Mouse (Mus musculus): Measurements from ENCODE around the gene Tm9sf1.
A peak's percentile ranks its signal among the peaks of the same experiment; 100 is the strongest.

The Tm9sf1 gene

DNA sequence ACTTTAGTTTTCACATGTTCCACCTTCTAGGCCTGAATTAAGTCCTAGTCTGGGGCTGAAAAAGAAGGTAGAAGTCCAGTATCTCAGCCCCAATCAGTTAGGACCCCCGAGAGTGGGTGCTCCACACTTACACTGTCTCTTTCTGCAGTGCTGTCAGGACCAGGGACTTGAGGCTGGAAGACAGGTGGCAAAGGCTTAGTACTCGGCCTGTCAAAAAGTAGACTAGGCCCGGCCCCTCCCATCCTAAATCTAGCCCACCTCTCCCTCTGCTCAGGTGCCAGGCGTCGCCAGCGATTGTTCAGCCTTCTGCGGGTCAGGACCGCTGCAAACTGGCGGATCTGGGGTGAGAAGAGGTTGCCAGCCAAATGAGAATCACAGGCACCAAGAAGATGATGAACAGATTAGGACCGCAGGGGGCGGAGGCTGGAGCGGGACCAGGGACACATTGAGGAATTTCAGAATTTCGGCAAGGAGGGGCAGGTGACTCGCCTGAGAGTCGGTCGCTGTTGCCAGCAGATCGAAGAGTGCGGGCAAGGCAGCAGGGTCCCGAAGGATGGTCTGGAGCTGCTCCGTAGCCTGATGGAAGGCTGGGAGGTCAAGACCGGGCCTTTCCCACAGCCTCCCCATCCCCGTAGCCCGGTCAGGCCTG lies 8.6 kb downstream of the Tm9sf1 start:
- DNase-seq (ENCODE audit: low read depth, low spot score) = no peak

DNA sequence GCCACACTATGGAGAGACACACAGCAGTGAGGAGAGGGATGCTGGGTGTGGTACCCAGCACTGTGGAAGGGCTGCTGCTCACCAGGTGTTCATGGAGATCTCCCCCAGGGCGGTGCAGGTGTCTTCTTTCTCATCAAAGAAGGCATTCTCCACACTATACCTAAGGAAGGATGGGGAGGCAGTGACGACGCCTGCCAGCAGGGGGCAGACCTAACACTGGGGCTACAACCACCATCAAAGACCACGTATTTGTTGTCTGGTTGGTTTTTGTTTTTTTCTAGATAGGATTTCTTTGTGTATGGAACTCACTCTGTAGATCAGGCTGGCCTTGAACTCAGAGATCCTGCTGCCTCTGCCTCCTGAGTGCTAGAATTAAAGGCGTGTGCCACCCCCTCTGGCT lies 14.3 kb downstream of the Tm9sf1 start:
- no peak for DNase-seq (ENCODE audit: low read depth, low spot score)

DNA sequence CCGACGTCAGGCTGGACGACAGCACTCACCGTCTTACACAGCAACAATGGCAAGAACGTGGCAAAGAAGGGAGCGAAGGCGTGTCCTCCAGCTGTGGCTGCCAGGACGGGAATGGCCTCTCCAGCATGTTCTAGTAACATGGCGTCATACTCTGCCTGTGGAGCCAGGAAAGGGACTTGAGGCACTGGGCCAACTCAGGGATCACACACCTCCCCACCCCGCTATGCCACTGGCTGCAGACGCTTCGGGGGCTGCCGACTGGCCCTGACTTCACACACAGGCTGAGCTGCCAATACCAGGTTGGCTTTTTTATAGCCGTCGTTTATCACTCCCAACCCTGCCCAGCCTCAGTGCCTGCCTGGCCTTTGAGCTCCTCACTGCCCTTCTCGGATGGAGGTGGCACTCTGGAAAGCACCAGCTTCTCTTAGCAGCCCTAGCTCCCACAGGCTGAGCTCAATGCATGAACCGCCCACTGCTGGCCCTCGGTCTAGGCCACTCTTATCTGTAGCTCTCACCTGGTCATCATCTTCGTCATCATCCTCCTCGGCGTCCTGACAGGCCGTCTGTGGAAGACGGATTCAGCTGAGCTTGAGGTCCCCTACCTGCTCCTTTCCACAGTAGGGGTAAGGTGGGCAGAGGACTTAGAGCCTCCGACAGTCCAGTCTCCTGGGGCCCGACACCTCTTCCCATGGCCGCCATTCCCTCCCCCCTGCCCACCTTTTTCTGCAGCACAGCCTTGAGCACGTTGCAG lies 15.4 kb downstream of the Tm9sf1 start:
- DNase-seq (ENCODE audit: low read depth, low spot score) = no peak

- DNase-seq (ENCODE audit: low read depth, low spot score) = no peak
These were observed 25.0 kb downstream of the Tm9sf1 start for GRCm38 (mm10) chr14:55618486-55619195.

GRCm38 (mm10) chr14:55617822-55618221 lies 25.8 kb downstream of the Tm9sf1 start, which contains the start of gene Rec8:
Rec8 (plus strand) TSS chr14:55618037.
- no peak for DNase-seq (ENCODE audit: low read depth, low spot score)

GRCm38 (mm10) chr14:55616844-55617243 lies 26.8 kb downstream of the Tm9sf1 start:
- no peak for DNase-seq (ENCODE audit: low read depth, low spot score)

GRCm38 (mm10) chr14:55615876-55616275 lies 27.7 kb downstream of the Tm9sf1 start:
- no peak for DNase-seq (ENCODE audit: low read depth, low spot score)

DNA sequence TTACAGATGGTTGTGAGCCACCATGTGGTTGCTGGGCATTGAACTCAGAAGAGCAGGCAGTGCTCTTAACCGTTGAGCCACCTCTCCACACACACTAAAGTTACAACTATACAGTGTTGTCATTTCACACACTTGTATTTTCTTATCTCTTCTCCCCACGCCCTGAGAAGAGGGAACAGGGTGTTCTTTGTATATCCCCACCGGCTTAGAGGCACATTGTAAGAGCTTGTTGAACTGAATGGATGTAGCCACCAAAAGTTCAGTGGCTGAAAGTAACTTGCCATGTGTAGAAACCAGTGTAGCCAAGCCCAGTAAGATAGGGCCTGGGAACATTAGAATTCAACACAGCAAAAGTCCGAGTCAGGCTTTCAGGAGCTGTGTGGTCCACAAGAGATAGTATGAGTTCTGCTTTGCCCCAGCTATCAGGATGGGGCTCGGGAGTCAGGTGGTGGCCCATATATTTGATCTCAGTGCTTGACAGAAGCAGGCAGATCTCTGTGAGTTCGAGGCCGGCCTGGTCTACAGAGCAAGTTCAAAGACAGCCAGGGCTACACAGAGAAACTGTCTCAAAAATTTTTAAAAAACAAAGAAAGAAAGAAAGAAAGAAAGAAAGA lies 28.9 kb downstream of the Tm9sf1 start:
- no peak for DNase-seq (ENCODE audit: low read depth, low spot score)

DNA sequence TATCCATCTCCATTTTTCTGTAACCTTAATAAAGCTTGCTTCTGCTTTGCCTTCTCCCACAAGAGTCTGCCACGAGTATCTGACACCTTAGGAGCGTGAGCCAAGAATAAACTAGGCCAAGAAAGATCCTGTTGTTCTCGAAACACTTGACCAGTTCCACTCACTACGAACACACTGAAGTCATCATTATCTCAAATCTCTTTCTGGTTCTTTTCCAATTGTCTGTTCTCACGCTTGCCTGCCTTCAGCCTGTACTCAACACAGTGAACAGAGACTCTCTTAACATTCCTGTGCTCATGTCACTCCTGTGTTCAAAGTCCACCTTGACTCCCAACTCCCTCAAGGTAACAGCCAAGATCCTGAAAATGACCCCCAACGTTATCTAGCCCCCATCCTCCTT lies 30.3 kb downstream of the Tm9sf1 start:
- no peak for DNase-seq (ENCODE audit: low read depth, low spot score)

- DNase-seq (ENCODE audit: low read depth, low spot score) = no peak
These were observed 35.3 kb downstream of the Tm9sf1 start for GRCm38 (mm10) chr14:55608339-55608738.

GRCm38 (mm10) chr14:55605743-55606459 lies 37.7 kb downstream of the Tm9sf1 start:
- DNase-seq (ENCODE audit: low read depth, low spot score) = no peak

DNA sequence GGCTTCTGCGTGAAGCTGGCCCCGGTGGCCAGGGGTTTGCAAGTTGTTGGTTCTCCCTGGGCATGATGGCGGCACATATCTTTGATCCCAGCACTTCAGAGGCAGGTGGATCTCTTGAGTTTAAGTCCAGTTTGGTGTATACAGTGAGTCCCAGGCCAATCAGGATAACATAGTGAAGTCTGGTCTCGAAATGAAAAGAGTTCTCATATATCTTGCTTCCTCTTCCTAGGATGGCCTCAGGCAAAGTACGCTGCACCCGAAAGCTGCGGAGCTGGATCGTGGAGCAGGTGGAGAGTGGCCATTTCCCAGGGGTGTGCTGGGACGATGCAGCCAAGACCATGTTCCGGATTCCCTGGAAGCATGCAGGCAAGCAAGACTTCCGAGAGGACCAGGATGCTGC lies 38.8 kb downstream of the Tm9sf1 start:
- no peak for DNase-seq (ENCODE audit: low read depth, low spot score)

DNA sequence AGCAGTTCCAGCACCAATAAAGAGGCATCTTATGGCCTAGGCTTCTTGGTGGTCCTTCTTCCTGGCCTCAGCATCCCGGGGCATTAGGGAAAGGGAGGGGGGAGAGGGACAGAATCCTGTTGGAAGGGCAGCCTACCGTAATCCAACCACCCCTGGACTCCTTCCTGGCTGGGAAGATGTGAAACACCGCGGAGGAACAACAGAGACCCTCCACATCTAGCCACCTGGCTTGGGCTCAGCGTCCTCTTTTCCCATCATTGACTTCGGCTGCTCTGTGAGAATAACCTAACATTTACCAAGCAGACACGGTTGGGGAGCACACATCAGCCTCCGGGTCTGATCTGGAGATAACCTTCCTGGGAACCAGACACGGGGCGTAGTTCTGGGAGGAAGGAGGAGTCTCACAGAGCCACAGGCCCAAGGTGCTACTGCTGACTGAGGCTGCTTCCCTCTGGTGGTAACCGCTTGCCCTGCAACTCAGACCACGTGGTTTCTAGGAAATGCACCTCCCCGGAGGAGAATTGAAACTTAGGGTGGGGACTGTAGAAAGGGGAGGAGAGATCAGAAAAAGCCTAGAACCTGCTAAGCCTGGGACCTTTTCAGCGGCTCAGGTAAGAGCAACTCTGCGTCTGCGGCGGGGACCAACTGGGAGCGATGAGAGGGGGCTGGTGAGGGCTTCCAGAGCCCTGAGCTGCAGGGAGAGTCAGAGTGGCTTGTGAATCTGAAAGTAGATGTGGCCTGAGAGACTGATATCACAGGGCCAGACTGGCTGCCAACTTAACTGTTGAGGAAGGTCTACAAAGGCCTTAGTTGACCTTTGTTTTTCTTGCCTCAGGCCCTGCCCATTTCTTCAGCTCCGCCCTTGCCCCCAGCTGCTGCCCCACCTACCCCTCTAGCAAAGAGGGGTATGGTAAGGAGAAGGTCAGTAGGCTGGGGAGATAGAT lies 39.7 kb downstream of the Tm9sf1 start:
- peak; percentile 47 for DNase-seq (ENCODE audit: low read depth, low spot score)

DNA sequence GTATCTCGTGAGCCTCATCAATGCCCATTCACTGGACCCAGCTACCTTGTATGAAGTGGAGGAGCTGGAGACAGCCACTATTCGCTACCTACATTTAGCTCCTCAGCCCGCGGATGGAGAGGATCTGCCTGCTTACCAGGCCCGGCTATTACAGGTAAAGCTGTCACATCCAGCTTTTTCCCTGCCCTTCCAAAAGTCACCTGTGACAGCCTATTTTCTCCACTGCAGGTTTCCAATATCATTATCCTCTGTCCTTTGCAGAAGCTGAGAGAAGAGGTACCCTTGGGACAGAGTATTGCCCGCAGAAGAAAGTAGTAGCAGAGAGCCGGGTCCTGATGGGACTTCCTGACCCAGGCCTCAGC lies 40.4 kb downstream of the Tm9sf1 start, which contains the start of gene Irf9:
TSS of gene Irf9 (plus strand) at position 301 of the 362 bp plus-strand sequence.
- no peak for DNase-seq (ENCODE audit: low read depth, low spot score)

GRCm38 (mm10) chr14:55598521-55599390 lies 44.9 kb downstream of the Tm9sf1 start:
- no peak for DNase-seq (ENCODE audit: low read depth, low spot score)

- DNase-seq (ENCODE audit: low read depth, low spot score) = no peak
These were observed 47.4 kb downstream of the Tm9sf1 start for GRCm38 (mm10) chr14:55596036-55596690.

DNA sequence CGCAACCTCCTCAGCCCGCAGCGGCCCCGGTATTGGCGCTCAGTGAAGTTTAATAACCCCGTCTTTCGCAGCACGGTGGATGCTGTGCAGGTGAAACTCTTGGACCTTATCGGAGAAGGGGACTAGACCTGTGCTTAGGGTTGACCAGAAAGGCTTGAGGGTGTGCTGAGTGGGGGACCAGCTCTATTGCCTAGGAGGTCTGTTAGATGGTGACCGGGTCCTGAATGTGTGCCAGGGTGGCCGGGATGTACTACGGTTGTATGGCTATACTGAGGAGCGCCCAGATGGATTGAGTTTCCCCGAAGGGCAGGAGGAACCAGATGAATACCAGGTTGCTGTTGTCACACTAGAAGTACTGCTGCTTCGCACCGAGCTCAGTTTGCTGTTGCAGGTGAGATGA lies 51.4 kb downstream of the Tm9sf1 start:
- DNase-seq (ENCODE audit: low read depth, low spot score) = no peak

- DNase-seq (ENCODE audit: low read depth, low spot score) = peak; percentile 89
These were observed 52.2 kb downstream of the Tm9sf1 start, which contains the start of gene Rnf31 for GRCm38 (mm10) chr14:55591331-55591891. Rnf31 (plus strand) TSS chr14:55591708.

Data from brain, embryonic 18.5 days (tissue).